Mouse (Mus musculus): ENCODE measurements around the gene Scnn1a. TPM values are rescaled to one million over a fixed set of nuclear protein-coding genes. Genes with fewer than 3 reads are reported as not detected.
"Not testable (repeated sequence)": the region's sequence is repeated elsewhere in the genome, so short reads cannot be mapped to it uniquely, and the experiment has no call there.

The Scnn1a gene
- total RNA-seq (2017) = 11.6 and 12.6 TPM in 2 replicates

DNA sequence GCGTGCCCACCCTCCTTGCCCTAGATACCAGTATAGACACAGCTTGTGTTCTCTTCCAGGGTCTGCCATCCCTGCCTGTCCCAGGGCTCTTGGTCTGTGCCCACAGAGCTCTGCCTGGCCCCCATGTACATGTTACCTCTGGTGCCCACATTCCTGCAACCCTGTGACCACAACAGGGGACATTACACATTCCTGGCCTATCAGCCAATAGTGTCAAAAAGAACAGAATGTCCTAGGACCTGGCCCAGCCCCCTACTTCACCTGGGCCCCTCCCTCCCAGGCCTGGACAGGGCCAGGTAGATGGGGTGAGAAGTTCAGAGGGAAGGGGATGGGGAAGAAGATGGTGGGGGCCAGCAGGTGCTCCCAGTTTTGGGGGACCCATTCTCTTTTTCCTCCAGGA is at the start of gene Scnn1a:
Gene Scnn1a, plus strand, starts transcription at position 337 of the 400 bp plus-strand sequence.
- no peak for ATAC-seq (ENCODE audit: extremely low read depth, insufficient number of reproducible peaks, low FRiP score, poor library complexity, severe bottlenecking)

DNA sequence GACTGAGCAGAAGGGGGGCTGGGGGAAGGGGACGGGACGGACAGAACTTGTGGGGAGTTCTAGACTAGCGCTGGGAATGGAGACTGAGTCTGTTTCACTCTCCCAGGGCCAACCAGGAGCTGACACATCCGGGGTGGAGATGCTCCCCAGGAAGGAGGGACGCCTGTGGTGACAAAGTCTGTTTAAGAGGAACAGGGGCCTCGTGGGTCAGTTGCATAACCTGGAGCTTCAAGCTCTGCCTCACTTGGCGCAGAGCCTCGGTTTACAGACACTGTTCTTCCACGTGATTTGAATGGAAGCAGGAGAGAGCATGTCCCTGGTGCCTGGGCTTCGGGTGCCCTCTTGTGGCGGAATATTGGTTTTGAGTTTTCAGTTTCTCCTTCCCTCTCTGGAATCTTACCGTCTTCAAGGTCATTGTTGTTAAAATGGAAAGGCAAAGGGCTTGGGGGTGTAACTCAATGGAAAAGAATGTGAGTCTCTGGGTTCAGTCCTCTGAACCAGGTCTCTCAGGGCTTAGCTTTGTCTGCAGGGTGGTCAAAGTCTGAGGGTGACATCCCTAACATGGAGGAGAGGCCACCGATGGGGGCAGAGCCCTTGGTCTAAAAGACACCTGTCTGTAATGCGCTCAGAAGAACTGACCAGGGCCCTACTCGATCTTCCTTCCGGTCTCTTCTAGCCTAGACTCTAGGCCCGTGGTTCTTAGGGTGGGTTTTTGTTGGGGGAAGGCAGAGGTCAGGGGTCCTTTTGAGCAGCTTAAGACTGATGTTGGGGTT is 48.8 kb upstream of the Scnn1a start:
- peak; percentile 91 for ATAC-seq (ENCODE audit: extremely low read depth, insufficient number of reproducible peaks, low FRiP score, poor library complexity, severe bottlenecking)

DNA sequence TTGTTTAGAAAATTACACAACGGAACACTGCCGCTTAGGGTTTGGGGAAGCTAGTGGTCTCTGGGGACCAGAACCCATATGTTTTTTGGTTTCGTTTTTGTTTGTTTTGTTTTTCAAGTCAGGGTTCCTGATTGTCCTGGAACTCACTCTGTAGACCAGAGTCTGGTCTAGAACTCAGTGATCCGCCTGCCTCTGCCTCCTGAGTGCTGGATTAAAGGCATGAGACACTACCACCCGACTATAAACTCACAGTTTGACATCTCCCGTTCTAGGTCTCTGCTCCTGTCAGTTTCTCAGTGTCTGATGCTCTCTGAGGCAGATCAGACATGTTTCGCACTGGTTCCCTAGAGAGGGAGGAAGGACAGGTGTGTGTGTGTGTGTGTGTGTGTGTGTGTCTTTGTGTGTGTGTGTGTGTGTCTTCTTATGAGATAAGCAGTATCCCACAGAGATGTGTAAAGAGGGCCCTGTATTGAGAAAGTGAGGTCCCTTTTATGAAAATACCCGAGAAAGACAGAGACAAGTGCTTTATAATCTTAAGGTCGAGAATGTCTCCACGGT is 48.2 kb upstream of the Scnn1a start:
- peak; percentile 51 for ATAC-seq (ENCODE audit: extremely low read depth, insufficient number of reproducible peaks, low FRiP score, poor library complexity, severe bottlenecking)

DNA sequence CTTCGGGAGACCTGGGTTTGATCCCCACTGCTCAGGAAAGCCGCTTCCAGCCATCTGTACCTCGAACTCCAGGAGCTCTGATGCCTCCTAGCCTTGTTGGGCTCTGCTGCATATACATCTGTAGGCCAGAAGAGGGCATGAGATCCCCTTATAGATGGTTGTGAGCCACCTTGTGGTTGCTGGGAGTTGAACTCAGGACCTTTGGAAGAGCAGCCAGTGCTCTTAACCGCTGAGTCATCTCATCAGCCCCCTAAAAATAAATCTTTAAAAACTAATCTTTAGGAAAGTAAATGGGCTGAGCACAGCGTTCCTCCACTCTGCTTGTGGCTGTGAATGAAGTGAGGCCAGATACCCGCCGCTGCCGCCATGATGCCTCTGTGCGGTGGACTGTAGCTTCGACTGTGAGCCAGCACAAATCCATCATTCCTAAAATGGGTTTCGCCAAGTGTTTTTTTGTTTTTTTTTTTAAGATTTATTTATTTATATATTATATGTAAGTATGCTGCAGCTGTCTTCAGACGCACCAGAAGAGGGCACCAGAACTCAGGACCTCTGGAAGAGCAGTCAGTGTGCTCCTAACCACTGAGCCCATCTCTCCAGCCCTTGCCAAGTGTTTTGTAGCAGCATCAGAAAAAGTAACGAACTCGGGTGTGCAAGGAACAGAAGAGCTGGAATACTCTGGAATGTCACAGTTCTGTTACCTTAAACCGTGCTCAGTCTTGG is 45.5 kb upstream of the Scnn1a start:
- ATAC-seq (ENCODE audit: extremely low read depth, insufficient number of reproducible peaks, low FRiP score, poor library complexity, severe bottlenecking) = no peak

DNA sequence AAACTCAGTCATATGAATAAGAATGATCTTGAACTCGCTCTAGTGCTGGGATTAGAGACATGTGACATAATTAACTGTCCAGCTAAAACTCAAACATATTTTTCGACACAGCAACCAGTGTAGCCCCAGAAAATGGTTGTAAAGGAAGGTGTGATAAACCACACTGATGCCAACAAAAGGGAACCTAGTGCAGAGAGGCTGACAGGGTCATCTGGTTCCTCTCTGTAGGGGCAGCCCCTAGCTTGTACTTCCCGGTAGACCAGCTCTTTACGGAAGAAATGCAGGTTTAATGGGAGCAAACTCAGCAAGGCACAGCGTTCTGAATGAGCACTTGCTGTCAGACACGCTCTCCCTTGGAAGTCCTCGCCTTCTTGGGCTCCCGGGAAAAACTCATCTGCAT is 40.7 kb upstream of the Scnn1a start:
- ATAC-seq (ENCODE audit: extremely low read depth, insufficient number of reproducible peaks, low FRiP score, poor library complexity, severe bottlenecking) = peak; percentile 28; the same call in 1 of the 2 replicates

DNA sequence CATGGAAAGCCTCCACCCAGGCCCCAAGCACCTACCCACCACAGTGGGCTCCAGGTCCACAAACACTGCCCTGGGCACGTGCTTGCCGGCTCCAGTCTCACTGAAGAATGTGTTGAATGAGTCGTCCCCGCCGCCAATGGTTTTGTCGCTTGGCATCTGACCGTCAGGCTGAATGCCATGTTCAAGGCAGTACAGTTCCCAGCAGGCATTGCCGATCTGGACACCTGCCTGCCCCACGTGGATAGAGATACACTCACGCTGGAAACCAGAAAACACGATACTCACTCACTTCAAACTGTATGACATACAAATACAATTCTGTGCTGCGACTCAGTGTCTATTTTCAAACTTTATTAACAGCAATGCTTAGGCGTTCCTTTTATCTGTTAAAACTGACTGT is 37.7 kb upstream of the Scnn1a start:
- ATAC-seq (ENCODE audit: extremely low read depth, insufficient number of reproducible peaks, low FRiP score, poor library complexity, severe bottlenecking) = not testable (repeated sequence)

DNA sequence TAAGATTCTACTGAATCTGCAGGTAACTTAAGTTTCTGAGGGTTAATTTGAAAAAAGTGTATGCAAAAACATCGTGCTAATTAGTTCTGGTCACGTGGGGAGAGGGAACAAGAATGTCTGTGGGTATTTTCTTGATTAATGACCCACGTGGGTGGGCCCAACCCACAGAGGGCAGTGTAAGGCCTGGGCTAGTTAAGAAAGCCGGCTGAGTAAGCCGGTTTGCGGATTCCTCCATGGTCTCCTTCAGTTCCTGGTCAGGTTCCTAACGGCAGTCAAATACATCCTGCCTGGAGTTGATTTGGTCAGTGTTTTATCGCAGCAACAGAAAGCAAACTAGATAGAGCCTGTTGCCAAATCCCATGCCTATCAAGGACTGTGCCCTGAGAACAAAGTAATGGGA is 36.2 kb upstream of the Scnn1a start:
- ATAC-seq (ENCODE audit: extremely low read depth, insufficient number of reproducible peaks, low FRiP score, poor library complexity, severe bottlenecking) = no peak

DNA sequence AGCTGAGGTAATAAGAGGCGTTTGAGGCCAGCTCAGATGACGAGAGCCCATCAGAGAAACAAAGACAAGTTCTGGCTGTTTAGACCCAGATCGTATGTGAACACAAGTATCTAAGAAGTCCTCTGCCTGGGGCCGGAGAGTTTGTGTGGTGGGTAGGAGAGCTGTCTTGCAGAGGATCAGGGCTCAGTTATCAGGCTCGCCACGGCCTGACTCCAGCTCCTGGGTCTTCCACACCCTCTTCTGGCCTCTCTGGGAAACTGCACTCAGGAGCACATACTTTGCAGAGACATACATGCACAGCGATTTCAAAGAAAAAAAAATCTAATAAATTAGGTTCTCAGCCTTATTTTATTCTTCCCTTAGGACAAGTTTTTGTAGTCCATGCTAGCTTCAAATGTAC is 35.7 kb upstream of the Scnn1a start:
- ATAC-seq (ENCODE audit: extremely low read depth, insufficient number of reproducible peaks, low FRiP score, poor library complexity, severe bottlenecking) = no peak

DNA sequence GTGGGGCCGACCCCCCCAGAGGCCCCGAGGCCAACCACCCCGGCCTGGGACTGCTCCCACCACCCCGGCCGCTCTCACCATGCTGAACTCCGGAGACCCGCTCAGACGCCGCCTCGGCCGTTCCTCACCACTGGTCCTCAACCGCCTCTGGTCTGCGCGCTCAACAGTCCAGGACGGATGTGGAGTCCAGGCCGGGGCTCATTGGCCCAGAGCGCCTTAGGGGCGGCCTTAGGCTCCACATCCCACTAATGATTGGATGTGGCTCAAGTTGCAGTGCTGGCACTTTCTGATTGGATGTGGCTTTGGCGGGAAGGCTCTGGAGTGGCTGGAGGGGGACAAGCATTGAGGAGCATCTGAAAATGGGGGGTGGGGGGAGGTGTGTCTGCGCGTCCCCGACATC is 34.6 kb upstream of the Scnn1a start, which contains the start of gene Tuba3a:
Gene Tuba3a, minus strand, starts transcription at position 153 of the 400 bp plus-strand sequence.
- no peak for ATAC-seq (ENCODE audit: extremely low read depth, insufficient number of reproducible peaks, low FRiP score, poor library complexity, severe bottlenecking)

DNA sequence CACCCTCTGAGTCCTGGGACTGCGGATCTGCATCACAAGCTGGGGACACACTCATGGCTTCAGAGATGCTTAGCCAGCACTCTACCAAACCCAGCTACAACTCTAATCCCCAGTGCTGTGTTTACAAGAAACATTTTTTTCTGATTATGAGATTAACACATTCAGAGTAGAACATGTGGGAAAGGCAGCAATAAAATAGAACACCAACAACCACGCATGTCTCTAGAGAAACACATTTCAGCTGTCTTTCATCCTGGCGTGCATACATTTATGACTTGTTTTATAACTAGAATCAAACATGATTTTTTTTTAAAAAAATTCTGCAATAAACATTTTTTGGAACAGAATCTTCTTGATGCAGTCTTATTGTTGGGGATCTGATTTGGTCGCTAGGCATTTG is 33.5 kb upstream of the Scnn1a start:
- ATAC-seq (ENCODE audit: extremely low read depth, insufficient number of reproducible peaks, low FRiP score, poor library complexity, severe bottlenecking) = no peak

DNA sequence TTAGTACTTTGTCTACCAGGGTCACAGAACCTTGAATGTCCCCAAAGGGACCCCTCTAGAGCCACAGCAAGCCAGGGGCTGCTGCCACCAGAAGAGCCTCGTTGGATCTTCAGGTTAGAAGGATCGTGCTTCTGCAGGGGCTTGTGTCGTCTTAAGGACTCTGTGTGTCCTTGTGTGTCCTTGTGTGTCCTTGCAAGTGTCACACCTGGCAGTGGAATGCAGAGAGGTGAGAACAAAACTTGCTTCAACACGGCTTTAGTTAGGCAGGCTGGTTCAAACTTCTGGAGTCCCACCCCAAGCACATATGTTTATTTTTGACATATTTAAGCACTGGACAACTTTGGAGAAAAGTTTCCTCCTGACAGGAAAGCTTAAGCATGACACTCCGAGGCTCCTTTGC is 31.7 kb upstream of the Scnn1a start:
- ATAC-seq (ENCODE audit: extremely low read depth, insufficient number of reproducible peaks, low FRiP score, poor library complexity, severe bottlenecking) = no peak

DNA sequence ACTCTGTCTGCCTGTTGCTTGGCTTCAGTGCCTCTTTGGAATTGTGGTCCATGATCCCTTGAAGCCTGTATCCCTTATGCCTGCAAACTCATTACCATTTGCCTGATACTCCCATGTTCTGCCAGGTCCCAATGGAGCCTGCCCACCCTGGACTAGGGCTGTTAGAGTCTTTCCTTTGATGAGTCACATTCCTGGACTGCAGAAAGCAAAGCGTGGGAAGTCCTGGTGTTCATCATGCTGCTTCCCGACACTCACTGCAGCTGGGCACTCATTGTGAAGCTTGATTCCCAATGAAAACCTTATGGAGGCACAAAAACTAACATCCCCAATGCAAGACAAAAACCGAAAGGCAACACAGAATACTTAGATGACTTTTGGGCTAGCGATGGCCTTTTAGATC is 29.1 kb upstream of the Scnn1a start:
- no peak for ATAC-seq (ENCODE audit: extremely low read depth, insufficient number of reproducible peaks, low FRiP score, poor library complexity, severe bottlenecking)

DNA sequence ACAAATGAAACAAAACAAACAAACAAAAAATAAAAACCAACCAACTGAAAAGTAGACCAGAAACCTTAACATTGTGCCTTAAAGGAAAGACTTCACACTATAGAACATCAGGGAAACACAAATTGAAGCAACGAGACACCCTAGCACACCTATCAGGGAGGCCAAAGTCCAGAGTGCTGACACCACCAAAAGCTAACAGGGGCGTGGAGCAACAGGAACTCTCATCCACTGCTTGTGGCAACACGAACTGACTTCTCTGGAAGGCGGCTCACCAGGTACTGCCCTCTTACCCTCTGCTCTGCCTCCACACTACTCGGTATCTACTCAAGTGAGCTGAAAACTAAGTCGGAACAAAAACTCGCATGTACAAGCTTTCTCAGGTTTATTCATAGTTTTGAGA is 28.2 kb upstream of the Scnn1a start:
- ATAC-seq (ENCODE audit: extremely low read depth, insufficient number of reproducible peaks, low FRiP score, poor library complexity, severe bottlenecking) = no peak

DNA sequence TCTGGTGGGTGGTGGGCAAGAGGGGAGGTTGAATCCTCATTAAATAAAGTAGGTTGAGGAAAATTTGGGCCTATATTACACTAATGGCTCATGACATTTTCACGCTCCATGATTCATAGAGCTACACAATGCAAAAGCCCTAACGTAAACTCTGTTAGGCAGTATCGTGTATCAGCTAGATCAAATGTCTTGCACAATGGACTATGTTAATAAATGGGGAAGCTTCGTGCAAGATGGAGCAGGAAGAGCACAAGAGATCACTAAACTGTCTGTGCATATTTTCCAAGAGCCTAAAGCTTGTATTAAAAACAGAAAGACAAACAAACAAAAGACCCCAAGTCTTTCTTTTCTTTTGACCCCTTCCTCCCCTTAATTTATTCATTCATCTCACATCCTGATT is 26.4 kb upstream of the Scnn1a start:
- ATAC-seq (ENCODE audit: extremely low read depth, insufficient number of reproducible peaks, low FRiP score, poor library complexity, severe bottlenecking) = no peak

DNA sequence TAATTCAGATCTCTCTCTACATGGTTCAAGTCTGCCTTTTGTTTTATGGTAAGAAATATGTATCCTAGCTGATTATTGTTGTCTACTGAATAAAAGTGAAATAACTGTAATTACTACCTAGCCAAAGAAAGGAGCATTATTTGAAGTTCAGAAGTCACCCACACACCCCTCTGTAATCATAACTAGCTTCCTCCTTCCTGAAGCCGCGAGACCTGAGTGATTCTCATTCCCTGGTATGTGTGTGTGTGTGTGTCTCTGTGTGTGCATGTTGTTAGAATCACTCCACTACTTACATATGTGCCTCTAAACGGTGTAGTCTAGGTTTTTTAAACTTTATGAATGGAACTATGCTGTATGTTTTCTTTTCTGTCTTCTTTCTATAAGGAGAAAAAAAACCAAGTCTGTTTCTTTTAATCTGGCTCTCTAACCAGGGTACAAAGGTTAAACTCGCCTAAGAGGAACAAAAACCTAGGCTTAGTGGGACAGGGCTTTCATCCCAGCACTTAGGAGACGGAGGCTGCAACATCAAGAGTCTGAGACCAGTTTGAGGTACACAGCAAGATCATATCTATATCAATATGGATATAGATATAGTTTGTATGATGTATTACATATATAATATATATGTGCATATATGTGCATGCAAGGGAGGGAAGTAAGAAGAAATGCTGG is 23.2 kb upstream of the Scnn1a start:
- ATAC-seq (ENCODE audit: extremely low read depth, insufficient number of reproducible peaks, low FRiP score, poor library complexity, severe bottlenecking) = no peak

DNA sequence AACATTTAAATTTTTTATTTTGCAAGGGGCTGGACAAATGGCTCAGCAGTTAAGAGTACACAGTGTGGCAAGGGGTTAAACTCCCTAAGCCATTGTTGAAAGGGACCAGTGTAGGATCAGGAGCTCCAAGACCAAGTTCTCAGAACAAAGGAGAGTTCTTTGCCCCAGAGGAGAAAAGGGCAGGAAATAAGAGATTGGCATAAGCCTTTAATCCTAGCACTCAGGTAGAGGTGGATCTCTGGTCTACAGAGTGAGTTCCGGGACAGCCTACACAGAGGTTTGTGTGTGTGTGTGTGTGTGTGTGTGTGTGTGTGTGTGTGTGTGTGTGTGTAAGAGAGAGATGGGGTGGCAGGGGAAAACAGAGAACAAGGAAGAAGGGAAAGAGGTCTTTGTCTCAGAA is 19.5 kb upstream of the Scnn1a start:
- no peak for ATAC-seq (ENCODE audit: extremely low read depth, insufficient number of reproducible peaks, low FRiP score, poor library complexity, severe bottlenecking)

DNA sequence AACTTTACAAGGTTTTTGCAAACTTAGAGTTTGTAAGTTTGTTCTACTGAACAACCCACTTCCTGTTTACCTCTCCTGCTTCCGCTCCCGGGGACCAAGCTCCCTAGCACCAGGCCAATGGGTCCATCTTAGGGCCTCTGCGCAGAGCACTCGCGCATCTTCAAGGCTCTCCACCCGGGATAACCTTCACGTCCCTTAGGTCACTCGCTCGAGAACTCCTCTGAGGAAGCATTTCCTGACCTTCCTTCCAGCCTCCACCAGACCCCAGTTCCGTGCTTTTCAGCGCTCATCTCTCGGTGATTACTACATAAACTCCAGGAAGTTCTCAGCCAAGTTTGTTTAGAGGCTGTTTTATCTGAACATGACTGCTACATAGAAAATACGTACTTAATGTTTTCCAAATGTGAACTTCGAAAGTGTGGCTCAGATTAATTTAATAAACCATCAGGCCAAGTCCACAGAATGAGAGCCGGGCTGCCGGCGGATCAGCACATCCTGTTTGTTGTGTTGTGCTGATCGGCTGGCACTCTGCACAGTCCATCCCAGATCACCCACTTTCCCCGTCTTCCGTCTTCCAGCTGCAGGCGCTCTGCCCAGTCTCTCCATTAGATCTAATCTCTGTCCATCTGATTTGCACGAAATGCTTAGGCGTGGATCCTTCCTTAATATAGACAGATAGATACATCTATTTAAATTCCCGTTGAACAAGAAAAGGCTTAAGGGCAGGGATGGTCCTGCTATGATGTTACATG is 18.1 kb upstream of the Scnn1a start:
- no peak for ATAC-seq (ENCODE audit: extremely low read depth, insufficient number of reproducible peaks, low FRiP score, poor library complexity, severe bottlenecking)

DNA sequence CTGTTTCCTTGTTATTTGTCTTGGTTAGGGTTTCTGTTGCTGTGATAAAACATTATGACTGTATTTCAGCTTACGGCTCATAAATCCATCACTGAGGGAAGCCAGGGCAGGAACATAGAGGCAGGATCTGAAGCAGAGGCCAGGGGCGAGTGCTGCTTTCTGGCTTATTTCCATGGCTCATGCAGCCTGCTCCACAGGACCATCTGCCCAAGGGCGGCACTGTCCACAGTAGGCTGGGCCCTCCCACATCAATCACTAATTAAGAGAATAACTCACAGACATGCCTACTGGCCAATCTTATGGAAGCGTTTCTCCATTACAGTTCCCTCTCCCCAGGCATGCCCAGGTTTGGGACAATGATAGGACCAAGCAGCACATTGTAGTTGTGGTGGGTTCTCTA is 17.2 kb upstream of the Scnn1a start:
- no peak for ATAC-seq (ENCODE audit: extremely low read depth, insufficient number of reproducible peaks, low FRiP score, poor library complexity, severe bottlenecking)

DNA sequence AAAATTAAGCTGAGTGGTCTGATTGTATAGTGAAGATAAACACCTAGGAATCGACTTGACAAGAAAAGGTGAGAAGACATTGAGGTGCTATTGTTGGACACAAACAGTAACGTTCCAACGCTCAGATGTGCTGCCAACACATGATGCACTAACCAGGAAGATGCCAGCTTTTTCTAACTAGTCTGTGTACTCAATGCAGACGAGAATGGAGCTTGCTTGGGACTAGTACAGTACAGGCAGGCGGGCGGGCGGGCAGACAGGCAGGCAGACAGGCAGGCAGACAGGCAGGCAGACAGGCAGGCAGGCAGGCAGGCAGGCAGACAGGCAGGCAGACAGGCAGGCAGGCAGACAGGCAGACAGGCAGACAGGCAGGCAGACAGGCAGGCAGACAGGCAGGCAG is 16.1 kb upstream of the Scnn1a start:
- ATAC-seq (ENCODE audit: extremely low read depth, insufficient number of reproducible peaks, low FRiP score, poor library complexity, severe bottlenecking) = not testable (repeated sequence)

Data from neutrophil, adult 5-6 weeks (primary cell).